Mouse (Mus musculus) limb, embryonic 15.5 days (tissue): ENCODE results near the gene Stard3. TPM values are rescaled to one million over a fixed set of nuclear protein-coding genes. Genes with fewer than 3 reads are reported as not detected.

Experiments used
- ATAC-seq: fragments of 200-750 bp; cut with Nextera tagmentation; 2 replicates; pipeline ENCODE4 v1.8.0; 2017; ENCODE audit warnings: low read depth, moderate TSS enrichment; ENCODE audit not compliant: insufficient number of reproducible peaks, low FRiP score, low TSS enrichment
- H3K27ac ChIP-seq: fragments of 300-500 bp; sonication (generic); 2 replicates; pipeline ENCODE4 v1.5.1; 2015; ENCODE audit warnings: moderate library complexity, mild to moderate bottlenecking, inconsistent platforms
- H3K27me3 ChIP-seq: fragments of 300-500 bp; sonication (generic); 2 replicates; pipeline ENCODE4 v1.6.1; 2015; ENCODE audit warnings: inconsistent platforms
- H3K36me3 ChIP-seq: fragments of 300-500 bp; sonication (generic); 2 replicates; pipeline ENCODE4 v1.6.1; 2015; ENCODE audit warnings: inconsistent platforms
- H3K4me1 ChIP-seq: fragments of 300-500 bp; sonication (generic); 2 replicates; pipeline ENCODE4 v1.6.1; 2015; ENCODE audit warnings: inconsistent platforms
- H3K4me2 ChIP-seq: fragments of 300-500 bp; sonication (generic); 2 replicates; pipeline ENCODE4 v1.6.1; 2015; ENCODE audit warnings: mild to moderate bottlenecking, inconsistent platforms
- H3K4me3 ChIP-seq: fragments of 300-500 bp; sonication (generic); 2 replicates; pipeline ENCODE4 v1.5.1; 2015; ENCODE audit warnings: mild to moderate bottlenecking, inconsistent platforms
- H3K9ac ChIP-seq: fragments of 300-500 bp; sonication (generic); 2 replicates; pipeline ENCODE4 v1.6.1; 2015; ENCODE audit warnings: inconsistent platforms
- H3K9me3 ChIP-seq: fragments of 300-500 bp; sonication (generic); 2 replicates; pipeline ENCODE4 v1.6.1; 2016; ENCODE audit warnings: inconsistent platforms
- WGBS: fragments of 180-500 bp; shearing (Covaris S2); methylation state at CpG from one replicate; pipeline ENCODE4 v1.1.7; 2015; 5-methylcytosine and 5-hydroxymethylcytosine counted together
- polyA plus RNA-seq: library from polyadenylated mRNA; unstranded; fragments of >200 nt; fragmentation: Nextera tagmentation; extraction: Ambion mirVana; gene quantifications from 2 replicates; pipeline ENCODE4 v1.2.1, GENCODE M21; 2015

The Stard3 gene
- polyA plus RNA-seq, result 36.6 and 40.1 TPM in 2 replicates

- peak; percentile 83 for ATAC-seq
These were observed at the start of gene Stard3 for GRCm38 (mm10) chr11:98358161-98359083. Gene Stard3, plus strand, starts transcription at chr11:98358368.

GRCm38 (mm10) chr11:98313790-98314323 lies 44.3 kb upstream of the Stard3 start:
- Histone ChIP-seq H3K4me1 (peaks cover 9% of the 10 kb centered on the region), H3K27me3 (peaks cover 81% of the 10 kb centered on the region), H3K27ac (no peak overlapping the region), H3K9me3 (no peaks in the 10 kb centered on the region), H3K4me2 (no peak overlapping the region; the same call in 1 of the 2 replicates), H3K36me3 (no peaks in the 10 kb centered on the region), H3K9ac (no peak overlapping the region), H3K4me3 (no peak overlapping the region)
- WGBS, result 1% methylated on average over 26 of the region's 26 CpGs
- ATAC-seq, result no peak

More at GRCm38 (mm10) chr11:98358161-98359083, at the start of gene Stard3:
- Histone ChIP-seq H3K9me3 (no peaks in the 10 kb centered on the region), H3K27me3 (peaks cover 11% of the 10 kb centered on the region), H3K27ac (peak within 1 kb of the TSS; percentile 88), H3K4me2 (peak within 1 kb of the TSS; percentile 67), H3K4me1 (peaks cover 49% of the 10 kb centered on the region), H3K4me3 (peak within 1 kb of the TSS; percentile 66), H3K9ac (peak within 1 kb of the TSS; percentile 55), H3K36me3 (0 out of 2 replicates have a peak, but pooled peaks cover 4% of the 10 kb centered on the region)
- WGBS, result under 1% methylated on average over 60 of the region's 60 CpGs

- no peak overlapping the region for H3K4me3 ChIP-seq
- H3K27me3 ChIP-seq, result peaks cover 96% of the 10 kb centered on the region
- H3K36me3 ChIP-seq, result no peaks in the 10 kb centered on the region
- no peaks in the 10 kb centered on the region for H3K9me3 ChIP-seq
- H3K4me1 ChIP-seq, result peaks cover 25% of the 10 kb centered on the region
- H3K4me2 ChIP-seq, result no peak overlapping the region
- no peak overlapping the region for H3K27ac ChIP-seq
- 2% methylated on average over 7 of the region's 7 CpGs for WGBS
- ATAC-seq, result no peak
- no peak overlapping the region for H3K9ac ChIP-seq
These were observed 40.7 kb upstream of the Stard3 start for GRCm38 (mm10) chr11:98317479-98317878.

- no peaks in the 10 kb centered on the region for H3K9me3 ChIP-seq
- H3K4me2 ChIP-seq, result 0 out of 2 replicates have a peak overlapping the region, but pooled peaks have one; percentile 4
- 1% methylated on average over 14 of the region's 14 CpGs for WGBS
- H3K27ac ChIP-seq, result no peak overlapping the region
- no peak overlapping the region for H3K4me3 ChIP-seq
- H3K27me3 ChIP-seq, result peaks cover 99% of the 10 kb centered on the region
- no peak overlapping the region for H3K9ac ChIP-seq
- H3K4me1 ChIP-seq, result peaks cover 25% of the 10 kb centered on the region
- ATAC-seq, result 0 out of 2 replicates have a peak, but pooled peaks have one; percentile 19
- no peaks in the 10 kb centered on the region for H3K36me3 ChIP-seq
These were observed 39.6 kb upstream of the Stard3 start for GRCm38 (mm10) chr11:98318421-98319116.

GRCm38 (mm10) chr11:98319120-98319519 lies 39.0 kb upstream of the Stard3 start:
- H3K4me2 ChIP-seq, result no peak overlapping the region
- no peaks in the 10 kb centered on the region for H3K36me3 ChIP-seq
- peaks cover 100% of the 10 kb centered on the region for H3K27me3 ChIP-seq
- WGBS, result 3% methylated on average over 15 of the region's 15 CpGs
- H3K9me3 ChIP-seq, result no peaks in the 10 kb centered on the region
- no peak overlapping the region for H3K27ac ChIP-seq
- peaks cover 21% of the 10 kb centered on the region for H3K4me1 ChIP-seq
- ATAC-seq, result no peak
- no peak overlapping the region for H3K9ac ChIP-seq
- H3K4me3 ChIP-seq, result no peak overlapping the region

GRCm38 (mm10) chr11:98319544-98319943 lies 38.6 kb upstream of the Stard3 start:
- H3K9ac ChIP-seq, result no peak overlapping the region
- no peaks in the 10 kb centered on the region for H3K9me3 ChIP-seq
- no peaks in the 10 kb centered on the region for H3K36me3 ChIP-seq
- H3K27ac ChIP-seq, result no peak overlapping the region
- peaks cover 21% of the 10 kb centered on the region for H3K4me1 ChIP-seq
- no peak overlapping the region for H3K4me2 ChIP-seq
- peaks cover 100% of the 10 kb centered on the region for H3K27me3 ChIP-seq
- H3K4me3 ChIP-seq, result no peak overlapping the region
- 13% methylated on average over 4 of the region's 4 CpGs for WGBS
- ATAC-seq, result no peak

- no peaks in the 10 kb centered on the region for H3K36me3 ChIP-seq
- no peak overlapping the region for H3K4me2 ChIP-seq
- no peak overlapping the region for H3K9ac ChIP-seq
- no peak overlapping the region for H3K27ac ChIP-seq
- no peak overlapping the region for H3K4me3 ChIP-seq
- H3K9me3 ChIP-seq, result no peaks in the 10 kb centered on the region
- 6% methylated on average over 2 of the region's 2 CpGs for WGBS
- ATAC-seq, result no peak
- H3K27me3 ChIP-seq, result peaks cover 100% of the 10 kb centered on the region
- H3K4me1 ChIP-seq, result peaks cover 21% of the 10 kb centered on the region
These were observed 38.2 kb upstream of the Stard3 start for GRCm38 (mm10) chr11:98319944-98320343.

- H3K9me3 ChIP-seq, result no peaks in the 10 kb centered on the region
- no peak for ATAC-seq
- peaks cover 21% of the 10 kb centered on the region for H3K4me1 ChIP-seq
- H3K27me3 ChIP-seq, result peaks cover 100% of the 10 kb centered on the region
- peak overlapping the region; percentile 24; the same call in 1 of the 2 replicates for H3K4me2 ChIP-seq
- WGBS, result 8% methylated on average over 12 of the region's 12 CpGs
- no peak overlapping the region for H3K4me3 ChIP-seq
- no peak overlapping the region for H3K27ac ChIP-seq
- no peak overlapping the region for H3K9ac ChIP-seq
- no peaks in the 10 kb centered on the region for H3K36me3 ChIP-seq
These were observed 37.8 kb upstream of the Stard3 start for GRCm38 (mm10) chr11:98320381-98320780.

- Histone ChIP-seq H3K27ac (no peak overlapping the region), H3K4me1 (peaks cover 21% of the 10 kb centered on the region), H3K9ac (no peak overlapping the region), H3K4me2 (no peak overlapping the region), H3K27me3 (peaks cover 100% of the 10 kb centered on the region), H3K9me3 (no peaks in the 10 kb centered on the region), H3K4me3 (no peak overlapping the region), H3K36me3 (no peaks in the 10 kb centered on the region)
- no peak for ATAC-seq
- 1% methylated on average over 30 of the region's 30 CpGs for WGBS
These were observed 37.1 kb upstream of the Stard3 start for GRCm38 (mm10) chr11:98320806-98321676.

GRCm38 (mm10) chr11:98321677-98322003 lies 36.5 kb upstream of the Stard3 start:
- ATAC-seq, result no peak

GRCm38 (mm10) chr11:98322159-98322558 lies 36.0 kb upstream of the Stard3 start:
- Histone ChIP-seq H3K4me1 (peaks cover 26% of the 10 kb centered on the region), H3K9ac (no peak overlapping the region), H3K27ac (no peak overlapping the region), H3K4me3 (no peak overlapping the region), H3K4me2 (no peak overlapping the region), H3K27me3 (peaks cover 100% of the 10 kb centered on the region), H3K36me3 (no peaks in the 10 kb centered on the region), H3K9me3 (no peaks in the 10 kb centered on the region)
- 0% methylated on average over 1 of the region's 1 CpGs for WGBS
- no peak for ATAC-seq

More at GRCm38 (mm10) chr11:98321677-98322003, 36.5 kb upstream of the Stard3 start:
- Histone ChIP-seq H3K27me3 (peaks cover 100% of the 10 kb centered on the region), H3K4me2 (no peak overlapping the region), H3K4me1 (peaks cover 21% of the 10 kb centered on the region), H3K36me3 (no peaks in the 10 kb centered on the region), H3K9ac (no peak overlapping the region), H3K27ac (no peak overlapping the region), H3K4me3 (no peak overlapping the region), H3K9me3 (no peaks in the 10 kb centered on the region)
- 8% methylated on average over 5 of the region's 5 CpGs for whole genome bisulfite sequencing
